Mouse (Mus musculus): ENCODE data around the gene Bcap29. TPM values are rescaled to one million over a fixed set of nuclear protein-coding genes. Genes with fewer than 3 reads are reported as not detected.
"Not testable (repeated sequence)": the region's sequence is repeated elsewhere in the genome, so short reads cannot be mapped to it uniquely, and the experiment has no call there.

Bcap29 gene
- total RNA-seq, 2 experiments from 2014 or later: 23.2 to 25.2 TPM

GRCm38 (mm10) chr12:31581319-31581810 lies 53.1 kb downstream of the Bcap29 start:
- no peak for DNase-seq
- intact Hi-C loops (cut with DNase I): no loop called here

DNA sequence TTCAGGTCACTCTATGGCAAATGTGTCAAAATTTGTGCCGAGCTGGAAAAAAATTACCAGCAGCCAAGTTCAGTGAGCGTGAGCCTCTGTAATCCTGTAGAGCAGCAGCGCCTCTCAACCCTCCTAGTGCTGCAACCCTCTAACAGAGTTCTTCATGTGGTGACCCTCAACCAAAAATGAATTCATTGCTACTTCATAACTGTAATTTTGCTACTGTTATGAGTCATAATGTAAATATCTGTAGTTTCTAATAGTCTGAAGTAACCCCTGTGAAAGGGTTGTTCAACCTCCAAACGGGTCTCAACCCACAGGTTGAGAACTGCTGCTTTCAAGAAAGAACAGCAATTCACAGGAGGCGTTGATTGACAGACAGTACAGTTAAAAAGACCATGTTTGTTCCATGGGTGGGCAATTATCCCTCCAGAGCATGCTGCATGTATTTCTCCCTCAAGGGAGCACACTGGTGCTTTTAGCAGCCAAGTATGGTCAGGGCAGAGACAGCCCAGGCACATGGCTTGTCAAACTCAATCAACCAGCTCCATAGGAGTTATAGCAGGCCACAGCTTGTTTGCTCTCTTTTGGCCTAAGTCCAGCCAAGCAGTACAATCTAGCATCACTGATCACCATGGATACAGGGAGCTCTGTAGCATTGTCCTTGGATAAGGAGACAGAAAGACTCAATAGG lies 53.7 kb downstream of the Bcap29 start:
- intact Hi-C loops (cut with DNase I): no loop called here
- no peak for DNase-seq

DNA sequence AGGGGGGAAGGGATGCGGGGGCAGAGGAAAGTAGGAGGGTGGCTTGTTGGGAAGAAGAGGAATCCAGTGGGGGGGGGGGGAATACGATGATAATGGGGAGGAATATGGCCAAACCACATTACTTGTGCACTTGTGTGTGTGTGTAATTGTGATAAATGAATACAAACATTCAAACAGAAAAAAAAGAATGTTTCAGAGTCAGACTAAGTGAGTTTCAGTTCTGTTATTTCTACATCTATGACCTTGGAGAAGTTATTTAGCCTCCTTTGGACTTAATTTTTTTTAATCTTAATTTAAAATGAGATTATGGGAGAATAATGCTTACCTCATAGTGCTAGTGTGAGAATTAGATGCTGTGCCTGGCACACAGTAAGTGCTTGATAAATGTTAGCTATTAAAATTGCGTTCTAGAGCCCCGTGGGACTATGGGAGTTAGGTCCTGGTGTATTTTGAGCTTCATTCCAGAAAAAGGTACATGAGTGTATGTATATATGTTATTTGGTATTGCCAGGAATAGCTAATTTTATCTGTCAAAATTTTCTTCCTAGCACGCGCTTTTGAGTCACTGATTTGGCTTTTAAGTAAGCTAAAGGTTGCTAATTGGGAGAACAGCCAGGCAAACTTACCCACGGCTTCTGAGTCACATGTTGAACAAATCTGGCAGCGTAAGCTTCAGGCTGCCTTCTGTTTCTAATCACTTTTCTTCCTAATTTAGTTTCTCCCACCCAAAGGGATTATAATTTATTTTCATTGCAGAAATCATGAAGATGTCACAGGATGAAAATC lies 55.6 kb downstream of the Bcap29 start:
- intact Hi-C loops (cut with DNase I): no loop called here
- no peak for DNase-seq

DNA sequence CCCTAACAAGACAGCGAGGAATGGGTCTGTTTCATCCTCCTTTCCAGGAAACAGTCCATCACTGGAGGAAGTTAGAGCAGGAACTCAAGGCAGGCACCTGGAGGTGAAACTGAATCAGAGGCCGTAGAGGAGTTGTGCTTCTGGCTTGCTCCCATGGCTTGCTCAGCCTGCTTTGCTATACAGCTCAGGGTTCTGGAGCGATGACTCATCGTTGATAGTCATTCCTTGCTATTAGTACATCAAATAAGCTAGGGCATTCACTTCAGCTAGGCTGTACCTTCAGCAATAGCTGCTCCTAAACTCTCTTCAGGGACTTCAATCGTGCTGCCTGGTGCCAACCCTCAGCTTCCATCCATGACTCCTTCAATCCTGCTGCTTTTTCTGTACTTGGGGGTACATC lies 60.0 kb downstream of the Bcap29 start:
- no peak for DNase-seq
- intact Hi-C loops (cut with DNase I): no loop called here

- intact Hi-C loops (cut with DNase I): no loop called here
Measured at GRCm38 (mm10) chr12:31569784-31570183, 64.7 kb downstream of the Bcap29 start.

DNA sequence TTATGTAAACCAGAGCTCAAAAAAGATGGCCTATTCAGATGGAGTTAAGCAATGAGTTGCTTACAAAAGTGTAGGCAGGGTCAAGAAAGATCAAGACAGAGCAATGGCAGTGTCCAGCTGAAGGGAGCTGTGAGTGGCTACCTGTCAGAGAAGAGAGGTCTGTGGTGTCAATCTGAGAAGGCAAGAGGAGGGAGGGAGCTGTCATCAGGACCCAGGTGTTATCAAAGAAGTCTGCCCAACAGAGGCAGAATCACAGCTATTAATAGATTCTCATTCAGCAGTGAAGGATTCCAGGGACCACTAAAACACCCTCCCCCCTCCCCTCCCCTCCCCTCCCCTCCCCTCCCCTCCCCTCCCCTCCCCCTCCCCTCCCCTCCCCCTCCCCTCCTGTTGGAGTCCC lies 65.8 kb downstream of the Bcap29 start:
- intact Hi-C loops (cut with DNase I): no loop called here
- DNase-seq: peak in 1 of 2 experiments; percentile 23

More at GRCm38 (mm10) chr12:31569784-31570183, 64.7 kb downstream of the Bcap29 start:
- no peak for DNase-seq

GRCm38 (mm10) chr12:31567535-31567934 lies 66.9 kb downstream of the Bcap29 start:
- DNase-seq; intact Hi-C loops (cut with DNase I): not testable (repeated sequence)

DNA sequence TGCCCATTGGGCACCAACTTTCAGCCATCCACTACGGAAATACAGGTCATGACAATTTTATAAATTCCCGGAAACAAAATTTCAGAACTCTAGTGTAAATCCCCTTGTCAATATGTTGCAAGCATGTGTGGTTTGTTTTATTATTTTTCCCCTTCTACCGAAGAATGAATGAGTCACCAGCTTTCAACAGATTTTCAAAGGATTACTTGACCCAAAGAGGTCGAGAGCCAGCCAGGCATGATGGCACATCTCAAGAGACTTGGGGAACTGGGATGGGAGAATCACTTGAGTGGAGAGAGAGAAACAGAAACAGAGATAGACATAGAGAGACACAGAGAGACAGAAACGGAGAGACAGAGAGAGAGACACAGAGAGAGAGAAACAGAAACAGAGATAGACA lies 73.7 kb downstream of the Bcap29 start:
- intact Hi-C loops (cut with DNase I): no loop called here
- DNase-seq: no peak

DNA sequence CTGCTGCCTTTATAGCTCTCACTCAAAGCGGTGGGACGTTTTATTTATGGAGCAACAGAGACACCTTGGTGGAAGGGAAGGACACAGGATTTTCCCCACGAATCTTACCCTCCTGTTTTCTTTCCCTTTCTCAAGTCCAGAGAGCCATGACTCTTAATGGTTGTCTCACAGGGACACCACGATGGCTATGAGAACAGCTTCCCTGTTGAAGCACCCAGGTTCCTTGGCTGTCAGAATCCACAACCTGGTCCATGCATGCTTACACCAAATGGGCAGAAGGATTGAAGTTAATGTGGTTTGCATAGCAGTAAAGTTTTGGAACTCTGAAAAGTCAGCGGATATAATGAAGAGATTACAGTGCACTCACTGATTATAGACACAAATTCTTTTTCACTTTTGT lies 74.5 kb downstream of the Bcap29 start:
- intact Hi-C loops (cut with DNase I): no loop called here
- no peak for DNase-seq

DNA sequence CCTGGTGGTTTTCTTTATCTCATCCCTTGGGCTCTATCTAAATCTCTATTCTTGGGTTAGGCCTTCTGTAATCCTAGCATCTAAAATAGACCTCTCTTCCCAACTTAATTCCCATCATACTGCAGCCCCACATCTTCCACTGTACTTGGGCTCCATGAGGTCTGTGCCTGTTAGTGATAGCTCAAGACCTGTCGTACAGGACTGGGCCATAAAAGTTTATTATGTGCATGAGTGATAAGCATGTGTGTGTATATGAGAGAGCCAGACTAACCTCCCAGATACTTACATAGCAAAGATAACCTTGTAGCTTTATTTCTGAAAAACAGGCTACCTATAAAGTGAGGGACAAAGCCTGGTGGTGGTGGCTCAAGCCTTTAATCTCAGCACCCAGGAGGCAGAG lies 80.1 kb downstream of the Bcap29 start:
- intact Hi-C loops (cut with DNase I): no loop called here
- no peak for DNase-seq

GRCm38 (mm10) chr12:31551252-31551651 lies 83.2 kb downstream of the Bcap29 start:
- intact Hi-C loops (cut with DNase I): no loop called here
- no peak for DNase-seq

DNA sequence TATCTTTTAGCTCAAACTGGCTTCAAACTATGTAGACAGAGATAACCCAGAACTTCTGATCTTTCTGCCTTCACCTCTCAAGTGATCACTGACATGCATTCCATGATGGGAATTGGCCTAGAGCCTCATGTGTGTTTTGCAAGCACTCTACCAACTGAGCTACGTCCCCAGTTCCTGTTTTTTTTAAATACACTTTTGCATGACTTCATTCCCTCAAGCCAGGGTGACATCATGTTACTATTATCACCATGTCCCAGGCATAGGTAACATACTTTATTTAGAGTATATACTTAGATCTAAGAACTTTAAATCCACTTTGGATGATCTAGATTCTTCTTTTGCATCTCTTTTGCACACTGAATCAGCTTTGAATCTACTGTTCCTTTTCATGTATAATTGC lies 88.4 kb downstream of the Bcap29 start:
- intact Hi-C loops (cut with DNase I): no loop called here
- no peak for DNase-seq

DNA sequence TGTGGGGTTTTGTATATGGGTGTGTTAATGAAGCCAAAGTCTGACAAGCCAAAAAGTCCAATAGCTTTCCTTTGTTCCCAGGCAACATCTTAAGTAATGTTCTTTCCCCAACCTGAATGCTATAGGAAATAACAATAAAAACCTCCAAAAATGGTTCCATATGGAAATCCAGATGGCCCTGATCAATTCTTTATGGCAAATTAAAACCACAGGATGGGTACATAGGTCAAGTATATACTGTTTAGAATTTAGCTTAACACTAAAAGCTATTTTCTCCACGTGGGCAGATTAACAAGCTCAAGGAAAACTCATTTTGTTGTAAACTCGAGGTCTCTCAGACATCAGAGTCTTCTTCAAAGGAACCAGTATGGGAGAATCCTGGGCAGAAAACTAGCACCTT lies 89.2 kb downstream of the Bcap29 start:
- intact Hi-C loops (cut with DNase I): no loop called here

DNA sequence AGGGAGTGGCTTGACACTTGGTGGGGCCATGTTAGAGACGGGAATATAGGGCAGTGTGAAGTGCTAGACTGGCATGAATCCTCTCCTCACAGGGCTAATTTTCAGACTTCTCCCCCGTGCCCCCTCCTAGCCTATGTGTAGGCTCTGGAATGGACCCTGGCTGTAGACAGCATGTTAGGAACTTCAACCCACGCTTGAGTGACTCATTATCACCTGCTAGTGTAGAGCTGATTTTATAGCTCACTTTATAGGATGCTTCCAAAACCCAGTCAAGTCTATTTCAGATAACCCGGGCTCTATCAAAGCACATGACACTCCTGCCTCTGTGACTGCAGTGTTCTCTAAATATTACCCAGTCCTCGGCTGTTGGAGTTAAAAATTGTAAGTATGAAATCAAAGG lies 92.9 kb downstream of the Bcap29 start:
- DNase-seq: no peak
- intact Hi-C loops (cut with DNase I): no loop called here

More for the DNA sequence above, 89.2 kb downstream of the Bcap29 start:
- DNase-seq: no peak

Other genes with a start within 250 kb of the Bcap29 start
- gene Slc26a3, start 243.8 kb downstream of the Bcap29 start, total RNA-seq (2021): 1 to 10 TPM; 1.1 to 2.0 TPM
- 10 to 100 TPM; 10.5 to 11.4 TPM for gene Cbll1, start 135.0 kb downstream of the Bcap29 start, total RNA-seq (2021)
- under 1 TPM in 1 of 2 experiments, not detected in 1; 0.07 TPM for gene Slc26a4, start 74.7 kb downstream of the Bcap29 start, total RNA-seq (2021)
- 1 to 10 TPM; 7.0 TPM for gene Dus4l, start 20.2 kb upstream of the Bcap29 start, total RNA-seq (2021)
- gene Cog5, start 20.2 kb upstream of the Bcap29 start, total RNA-seq (2021): 10 to 100 TPM; 55.2 to 56.0 TPM
- gene Gpr22, start 79.3 kb upstream of the Bcap29 start, total RNA-seq (2021): 10 to 100 TPM; 13.5 to 16.3 TPM